Mouse (Mus musculus): ENCODE data around the gene Pcnx3. TPM values are rescaled to one million over a fixed set of nuclear protein-coding genes. Genes with fewer than 3 reads are reported as not detected.
A peak's percentile ranks its signal among the peaks of the same experiment; 100 is the strongest.

Gene Pcnx3
- polyA plus RNA-seq, 1 experiment from 2014 or later = 9.1 TPM

GRCm38 (mm10) chr19:5651502-5652274, 37.0 kb downstream of the Pcnx3 start:
- DNase-seq (no peak), ATAC-seq (ENCODE audit: low read depth) (peak; percentile 48)
- Histone ChIP-seq H3K4me1 (replicated peaks) (peaks cover 61% of the 10 kb centered on the region), H3K36me3 (peaks cover 81% of the 10 kb centered on the region), H3K9ac (peak overlapping the region; percentile 26; the same call in 1 of the 2 replicates), H3K4me3 (replicated peaks) (no peak overlapping the region), H3K4me2 (no peak overlapping the region), H3K27me3 (no peaks in the 10 kb centered on the region), H3K27ac (peak overlapping the region; percentile 34; the same call in 1 of the 2 replicates), H3K9me3 (replicated peaks) (no peaks in the 10 kb centered on the region)
- WGBS (ENCODE audit: insufficient replicate concordance) = 66% methylated on average over 13 of the region's 13 CpGs

GRCm38 (mm10) chr19:5649298-5649741, 39.4 kb downstream of the Pcnx3 start:
- Histone ChIP-seq H3K36me3 (peaks cover 81% of the 10 kb centered on the region), H3K4me2 (peak overlapping the region; percentile 69), H3K9ac (peak overlapping the region; percentile 58), H3K27ac (peak overlapping the region; percentile 72), H3K4me1 (replicated peaks) (peaks cover 51% of the 10 kb centered on the region), H3K4me3 (replicated peaks) (peak overlapping the region; percentile 47), H3K9me3 (replicated peaks) (no peaks in the 10 kb centered on the region), H3K27me3 (no peaks in the 10 kb centered on the region)
- ATAC-seq (ENCODE audit: low read depth) = peak; percentile 6
- DNase-seq = no peak
- 43% methylated on average over 6 of the region's 6 CpGs for WGBS (ENCODE audit: insufficient replicate concordance)

GRCm38 (mm10) chr19:5648401-5649297, 40.1 kb downstream of the Pcnx3 start:
- Histone ChIP-seq H3K4me1 (replicated peaks) (peaks cover 46% of the 10 kb centered on the region), H3K4me2 (peak overlapping the region; percentile 69), H3K27me3 (no peaks in the 10 kb centered on the region), H3K9me3 (replicated peaks) (no peaks in the 10 kb centered on the region), H3K9ac (peak overlapping the region; percentile 58), H3K36me3 (peaks cover 80% of the 10 kb centered on the region), H3K4me3 (replicated peaks) (peak overlapping the region; percentile 47), H3K27ac (peak overlapping the region; percentile 72)
- peak; percentile 63 for DNase-seq
- 9% methylated on average over 26 of the region's 26 CpGs for WGBS (ENCODE audit: insufficient replicate concordance)
- ATAC-seq (ENCODE audit: low read depth) = peak; percentile 76

GRCm38 (mm10) chr19:5647791-5648190, 40.9 kb downstream of the Pcnx3 start:
- Histone ChIP-seq H3K9me3 (replicated peaks) (no peaks in the 10 kb centered on the region), H3K27ac (peak overlapping the region; percentile 72), H3K4me1 (replicated peaks) (peaks cover 46% of the 10 kb centered on the region), H3K4me2 (no peak overlapping the region), H3K9ac (0 out of 2 replicates have a peak overlapping the region, but pooled peaks have one; percentile 36), H3K27me3 (no peaks in the 10 kb centered on the region), H3K4me3 (replicated peaks) (no peak overlapping the region), H3K36me3 (peaks cover 78% of the 10 kb centered on the region)
- ATAC-seq (ENCODE audit: low read depth) = no peak
- DNase-seq = no peak
- WGBS (ENCODE audit: insufficient replicate concordance) = 86% methylated on average over 6 of the region's 6 CpGs

- ATAC-seq (ENCODE audit: low read depth) (no peak), DNase-seq (no peak)
- peaks cover 78% of the 10 kb centered on the region for H3K36me3 ChIP-seq
- no peaks in the 10 kb centered on the region for H3K27me3 ChIP-seq
- H3K9ac ChIP-seq = no peak overlapping the region
- no peak overlapping the region for H3K4me2 ChIP-seq
- H3K9me3 ChIP-seq (replicated peaks) = no peaks in the 10 kb centered on the region
- no peak overlapping the region for H3K4me3 ChIP-seq (replicated peaks)
- H3K4me1 ChIP-seq (replicated peaks) = peaks cover 36% of the 10 kb centered on the region
- WGBS (ENCODE audit: insufficient replicate concordance) = 81% methylated on average over 8 of the region's 8 CpGs
- no peak overlapping the region for H3K27ac ChIP-seq
Measured at GRCm38 (mm10) chr19:5646731-5647330, 41.9 kb downstream of the Pcnx3 start.

- no peaks in the 10 kb centered on the region for H3K9me3 ChIP-seq (replicated peaks)
- H3K4me1 ChIP-seq (replicated peaks) = peaks cover 36% of the 10 kb centered on the region
- peaks cover 78% of the 10 kb centered on the region for H3K36me3 ChIP-seq
- H3K9ac ChIP-seq = no peak overlapping the region
- H3K27ac ChIP-seq = no peak overlapping the region
- no peak for ATAC-seq (ENCODE audit: low read depth)
- 90% methylated on average over 9 of the region's 9 CpGs for WGBS (ENCODE audit: insufficient replicate concordance)
- H3K4me3 ChIP-seq (replicated peaks) = no peak overlapping the region
- H3K4me2 ChIP-seq = no peak overlapping the region
- DNase-seq = no peak
- H3K27me3 ChIP-seq = no peaks in the 10 kb centered on the region
Measured at GRCm38 (mm10) chr19:5645280-5645679, 43.4 kb downstream of the Pcnx3 start.

- no peak overlapping the region for H3K27ac ChIP-seq
- peaks cover 75% of the 10 kb centered on the region for H3K36me3 ChIP-seq
- no peak overlapping the region for H3K9ac ChIP-seq
- H3K4me1 ChIP-seq (replicated peaks) = peaks cover 40% of the 10 kb centered on the region
- H3K9me3 ChIP-seq (replicated peaks) = no peaks in the 10 kb centered on the region
- no peaks in the 10 kb centered on the region for H3K27me3 ChIP-seq
- H3K4me3 ChIP-seq (replicated peaks) = no peak overlapping the region
- ATAC-seq (ENCODE audit: low read depth) (no peak), DNase-seq (no peak)
- no peak overlapping the region for H3K4me2 ChIP-seq
- 85% methylated on average over 8 of the region's 8 CpGs for WGBS (ENCODE audit: insufficient replicate concordance)
Measured at GRCm38 (mm10) chr19:5641641-5642040, 47.1 kb downstream of the Pcnx3 start.

GRCm38 (mm10) chr19:5641021-5641420, 47.7 kb downstream of the Pcnx3 start:
- Histone ChIP-seq H3K27me3 (no peaks in the 10 kb centered on the region), H3K4me1 (replicated peaks) (peaks cover 47% of the 10 kb centered on the region), H3K9me3 (replicated peaks) (no peaks in the 10 kb centered on the region), H3K4me2 (no peak overlapping the region), H3K27ac (peak overlapping the region; percentile 19), H3K4me3 (replicated peaks) (no peak overlapping the region), H3K36me3 (peaks cover 69% of the 10 kb centered on the region), H3K9ac (no peak overlapping the region)
- DNase-seq = no peak
- no peak for ATAC-seq (ENCODE audit: low read depth)
- WGBS (ENCODE audit: insufficient replicate concordance) = 89% methylated on average over 17 of the region's 17 CpGs

GRCm38 (mm10) chr19:5640339-5640738, 48.4 kb downstream of the Pcnx3 start:
- no peak overlapping the region for H3K9ac ChIP-seq
- no peak overlapping the region for H3K4me2 ChIP-seq
- H3K36me3 ChIP-seq = peaks cover 62% of the 10 kb centered on the region
- peaks cover 53% of the 10 kb centered on the region for H3K4me1 ChIP-seq (replicated peaks)
- 81% methylated on average over 9 of the region's 9 CpGs for WGBS (ENCODE audit: insufficient replicate concordance)
- ATAC-seq (ENCODE audit: low read depth) (no peak), DNase-seq (no peak)
- H3K27ac ChIP-seq = peak overlapping the region; percentile 87
- H3K9me3 ChIP-seq (replicated peaks) = no peaks in the 10 kb centered on the region
- no peaks in the 10 kb centered on the region for H3K27me3 ChIP-seq
- H3K4me3 ChIP-seq (replicated peaks) = no peak overlapping the region

- H3K36me3 ChIP-seq = peaks cover 46% of the 10 kb centered on the region
- H3K9me3 ChIP-seq (replicated peaks) = no peaks in the 10 kb centered on the region
- H3K27me3 ChIP-seq = no peaks in the 10 kb centered on the region
- ATAC-seq (ENCODE audit: low read depth) (no peak), DNase-seq (no peak)
- H3K27ac ChIP-seq = peak overlapping the region; percentile 87
- H3K4me2 ChIP-seq = peak overlapping the region; percentile 93
- peak overlapping the region; percentile 90 for H3K9ac ChIP-seq
- peak overlapping the region; percentile 86 for H3K4me3 ChIP-seq (replicated peaks)
- WGBS (ENCODE audit: insufficient replicate concordance) = 81% methylated on average over 18 of the region's 18 CpGs
- H3K4me1 ChIP-seq (replicated peaks) = peaks cover 53% of the 10 kb centered on the region
Measured at GRCm38 (mm10) chr19:5638416-5639005, 50.2 kb downstream of the Pcnx3 start.
